Mouse (Mus musculus) C2C12 (cell line): ENCODE data around the gene Nt5c2. TPM values are rescaled to one million over a fixed set of nuclear protein-coding genes. Genes with fewer than 3 reads are reported as not detected.

Source experiments
- H3K27me3 ChIP-seq: one replicate; pipeline ENCODE4 v1.6.1; 2011; ENCODE audit not compliant: control insufficient read depth, insufficient read depth, insufficient read length
- H3K36me3 ChIP-seq: one replicate; pipeline ENCODE4 v1.6.1; 2011; ENCODE audit not compliant: control insufficient read depth, insufficient read depth
- H3K4me3 ChIP-seq: one replicate; pipeline ENCODE4 v1.5.1; 2011; ENCODE audit warnings: mild to moderate bottlenecking, control low read depth; ENCODE audit not compliant: poor library complexity, insufficient read depth, severe bottlenecking
- H3K79me2 ChIP-seq: one replicate; pipeline ENCODE4 v1.6.1; 2011; ENCODE audit not compliant: control insufficient read depth, insufficient read depth
- H3K79me3 ChIP-seq: one replicate; pipeline ENCODE4 v1.6.1; 2011; ENCODE audit warnings: low read depth, control low read depth
- H3ac ChIP-seq: one replicate; pipeline ENCODE3; 2011; ENCODE audit warnings: low read depth; ENCODE audit not compliant: control insufficient read depth, insufficient read length
- CEBPB ChIP-seq: IDR thresholded peaks from one replicate; pipeline ENCODE4 v1.6.1; 2011; ENCODE audit warnings: low read depth, mild to moderate bottlenecking, control low read depth, moderate library complexity
- CTCF ChIP-seq: IDR thresholded peaks from one replicate; pipeline ENCODE4 v1.5.1; 2011; ENCODE audit not compliant: control insufficient read depth, insufficient read depth, insufficient read length
- FOSL1 ChIP-seq: IDR thresholded peaks from one replicate; pipeline ENCODE4 v1.8.0; 2011; ENCODE audit warnings: mild to moderate bottlenecking, low read length; ENCODE audit not compliant: poor library complexity, insufficient read depth, severe bottlenecking
- MAX ChIP-seq: IDR thresholded peaks from one replicate; pipeline ENCODE4 v1.6.1; 2011; ENCODE audit warnings: mild to moderate bottlenecking, control low read depth
- MYOD1 ChIP-seq: IDR thresholded peaks from one replicate; pipeline ENCODE4 v1.6.1; 2011; ENCODE audit warnings: low read depth; ENCODE audit not compliant: control insufficient read depth, insufficient read length
- MYOG ChIP-seq: IDR thresholded peaks from one replicate; pipeline ENCODE4 v1.6.1; 2011; ENCODE audit not compliant: control insufficient read depth, insufficient read length; ENCODE audit errors: extremely low read depth
- USF1 ChIP-seq: IDR thresholded peaks from one replicate; pipeline ENCODE4 v1.6.1; 2011; ENCODE audit warnings: low read depth, mild to moderate bottlenecking, control low read depth, moderate library complexity
- polyA plus RNA-seq: library from polyadenylated mRNA; unstranded; fragments of >200 nt; fragmentation: generic; extraction: Trizol; gene quantifications from one replicate; pipeline ENCODE4 v1.2.1, GENCODE M21; 2012; ENCODE audit warnings: missing spikeins

Gene Nt5c2
- polyA plus RNA-seq, 1 experiment = 18.2 TPM

DNA sequence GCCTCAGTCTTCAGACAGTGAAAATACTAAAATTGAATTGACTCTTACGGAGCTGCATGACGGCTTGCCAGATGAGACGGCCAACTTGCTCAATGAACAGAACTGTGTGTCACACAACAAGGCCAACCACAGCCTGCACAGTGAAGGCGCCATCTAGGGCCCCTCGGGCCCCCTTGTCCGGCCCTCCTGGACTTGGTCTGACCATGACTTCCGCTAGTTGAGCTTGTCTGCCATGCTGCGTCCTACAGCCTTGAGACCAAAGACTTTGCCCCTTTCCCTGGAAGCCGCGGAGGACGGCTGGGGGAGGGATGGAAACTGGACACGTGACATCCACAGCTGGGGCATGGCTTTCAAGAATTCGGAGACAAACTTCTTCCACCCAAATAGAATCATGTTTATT lies 137.1 kb downstream of the Nt5c2 start:
- Histone ChIP-seq H3K27me3 (no peaks in the 10 kb centered on the region), H3K36me3 (peaks cover 6% of the 10 kb centered on the region), H3K79me2 (no peaks in the 10 kb centered on the region), H3K4me3 (no peak overlapping the region), H3K79me3 (no peaks in the 10 kb centered on the region), H3ac (no peak overlapping the region)
- TF ChIP-seq CTCF = no peak
- TF ChIP-seq FOSL1 = no peak
- TF ChIP-seq MYOG = no peak
- TF ChIP-seq MYOD1 = no peak
- no peak for TF ChIP-seq USF1
- no peak for TF ChIP-seq MAX
- TF ChIP-seq CEBPB = no peak

DNA sequence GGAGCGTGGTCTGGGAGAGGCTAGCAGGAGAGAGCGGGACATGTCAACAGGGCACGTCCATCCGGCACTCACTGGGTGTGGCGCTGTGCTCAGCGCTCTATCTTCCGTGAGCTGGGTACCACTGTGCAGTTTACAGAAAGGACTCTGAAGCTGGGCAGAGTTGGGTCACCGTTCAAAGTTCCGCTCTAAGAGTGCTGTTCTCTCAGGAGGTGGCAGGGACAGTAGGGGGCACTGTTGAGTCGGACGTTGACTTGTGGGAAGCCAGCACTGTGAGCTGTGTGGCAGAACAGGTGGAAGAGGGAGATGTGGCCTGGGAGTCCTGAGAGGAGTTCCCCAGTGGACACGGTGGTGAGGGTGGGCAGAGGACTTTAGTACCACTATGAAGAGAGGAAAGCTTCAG lies 139.2 kb downstream of the Nt5c2 start:
- H3K27me3 ChIP-seq = no peaks in the 10 kb centered on the region
- no peaks in the 10 kb centered on the region for H3K36me3 ChIP-seq
- no peaks in the 10 kb centered on the region for H3K79me3 ChIP-seq
- no peak overlapping the region for H3K4me3 ChIP-seq
- no peaks in the 10 kb centered on the region for H3K79me2 ChIP-seq
- TF ChIP-seq CEBPB (no peak), MYOD1 (peak; percentile 61), CTCF (peak; percentile 75)
- H3ac ChIP-seq = no peak overlapping the region

DNA sequence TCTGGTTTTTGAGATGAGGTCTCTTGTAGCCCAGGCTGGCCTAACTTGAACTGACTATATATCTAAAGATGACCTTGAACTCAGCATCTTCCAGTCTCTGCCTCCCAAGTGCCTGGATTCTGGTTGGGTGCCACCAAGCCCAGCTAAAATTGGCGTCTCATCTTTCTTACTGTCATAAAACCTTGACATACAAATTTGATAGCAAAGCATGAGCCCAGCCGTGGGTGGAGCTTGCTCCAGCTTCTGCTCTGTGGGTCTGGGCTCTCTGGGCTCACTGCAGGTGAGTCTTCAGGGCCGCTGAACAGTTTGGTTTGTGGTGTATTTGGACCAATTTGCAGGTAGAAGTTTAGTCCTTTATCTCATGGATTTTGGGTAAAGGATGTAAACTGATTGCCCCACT lies 141.0 kb downstream of the Nt5c2 start:
- no peaks in the 10 kb centered on the region for H3K79me2 ChIP-seq
- no peak overlapping the region for H3ac ChIP-seq
- TF ChIP-seq CEBPB (no peak), FOSL1 (no peak), CTCF (no peak), MYOG (no peak), MYOD1 (no peak), USF1 (no peak), MAX (no peak)
- no peaks in the 10 kb centered on the region for H3K36me3 ChIP-seq
- no peaks in the 10 kb centered on the region for H3K79me3 ChIP-seq
- H3K4me3 ChIP-seq = no peak overlapping the region
- no peaks in the 10 kb centered on the region for H3K27me3 ChIP-seq

DNA sequence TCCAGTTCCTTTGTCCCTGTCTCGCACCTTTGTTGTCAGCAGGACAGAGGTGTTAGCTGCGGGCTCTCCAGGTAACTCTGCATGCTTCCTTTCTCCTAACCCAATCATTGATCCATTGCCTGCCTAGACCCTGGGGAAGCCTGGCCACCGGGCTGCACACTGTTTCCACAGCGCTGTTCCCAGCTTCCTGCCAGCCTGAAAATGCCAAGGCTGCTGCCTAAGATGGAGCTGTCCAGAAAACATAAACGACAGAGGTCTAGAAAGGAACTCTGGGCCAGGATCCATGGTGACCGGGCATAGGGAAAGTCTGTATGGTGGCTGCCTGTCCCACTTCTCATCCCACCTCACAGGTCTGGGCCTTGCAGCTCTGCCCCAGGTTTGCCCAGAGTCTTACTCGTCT lies 143.3 kb downstream of the Nt5c2 start:
- no peaks in the 10 kb centered on the region for H3K27me3 ChIP-seq

DNA sequence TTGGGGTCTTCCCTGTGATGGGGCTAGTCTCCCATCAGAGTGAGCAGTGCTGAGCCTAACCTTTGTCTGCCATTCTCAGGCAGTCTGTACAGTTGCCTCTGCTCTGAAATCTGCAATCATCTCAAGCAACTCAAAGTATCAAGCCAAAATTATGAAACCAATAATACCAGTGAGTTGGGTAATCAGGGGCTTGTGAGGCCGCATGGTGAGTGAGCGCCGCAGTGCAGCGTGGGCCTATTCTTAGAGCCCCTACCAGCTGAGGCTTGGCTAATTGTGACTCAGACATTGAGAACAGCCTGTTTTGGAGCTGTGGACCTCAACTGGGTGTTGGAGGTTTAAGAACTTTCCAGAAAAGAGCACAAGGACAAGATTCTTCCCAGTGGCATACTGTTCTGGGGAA lies 143.9 kb downstream of the Nt5c2 start:
- no peaks in the 10 kb centered on the region for H3K79me2 ChIP-seq
- no peak overlapping the region for H3K4me3 ChIP-seq
- H3K36me3 ChIP-seq = no peaks in the 10 kb centered on the region
- no peak overlapping the region for H3ac ChIP-seq
- no peaks in the 10 kb centered on the region for H3K79me3 ChIP-seq
- no peaks in the 10 kb centered on the region for H3K27me3 ChIP-seq
- TF ChIP-seq CEBPB (no peak), FOSL1 (no peak), USF1 (no peak), MYOG (no peak), CTCF (no peak), MYOD1 (no peak), MAX (no peak)

More for the DNA sequence above, 143.3 kb downstream of the Nt5c2 start:
- TF ChIP-seq CEBPB (no peak), CTCF (no peak), MYOD1 (no peak), USF1 (no peak), MYOG (no peak), MAX (no peak), FOSL1 (no peak)
- H3K79me2 ChIP-seq = no peaks in the 10 kb centered on the region
- H3K4me3 ChIP-seq = no peak overlapping the region
- H3K79me3 ChIP-seq = no peaks in the 10 kb centered on the region
- H3K36me3 ChIP-seq = no peaks in the 10 kb centered on the region
- H3ac ChIP-seq = no peak overlapping the region

DNA sequence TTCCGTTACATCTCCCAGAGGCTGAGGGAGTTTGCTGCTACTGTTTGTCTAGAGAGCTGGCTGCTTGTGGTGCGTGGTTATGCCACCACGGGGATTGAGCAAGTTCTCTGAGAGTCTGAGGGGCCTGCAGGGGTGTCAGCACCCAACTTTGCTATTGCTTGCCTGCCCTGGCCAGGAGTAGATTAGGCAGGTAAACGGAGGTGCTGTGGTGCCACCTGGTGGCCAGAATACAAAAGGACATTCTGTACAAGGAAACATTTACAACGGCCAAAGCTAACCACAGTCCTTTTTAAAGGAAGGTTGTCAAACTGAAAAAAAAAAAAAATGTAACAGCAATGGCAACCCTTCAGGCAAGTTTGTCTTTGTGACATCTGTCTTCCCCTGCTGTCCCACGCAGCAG lies 145.4 kb downstream of the Nt5c2 start:
- Histone ChIP-seq H3ac (no peak overlapping the region), H3K36me3 (no peaks in the 10 kb centered on the region), H3K4me3 (no peak overlapping the region), H3K79me2 (no peaks in the 10 kb centered on the region), H3K27me3 (no peaks in the 10 kb centered on the region), H3K79me3 (no peaks in the 10 kb centered on the region)
- peak; percentile 47 for TF ChIP-seq CTCF
- TF ChIP-seq FOSL1 = no peak
- TF ChIP-seq CEBPB = no peak
- TF ChIP-seq MAX = no peak
- TF ChIP-seq MYOG = no peak
